Mouse (Mus musculus) megakaryocyte progenitor cell, adult 5-6 weeks (primary cell): ENCODE data around the gene Ttc39b. TPM values are rescaled to one million over a fixed set of nuclear protein-coding genes. Genes with fewer than 3 reads are reported as not detected.
A peak's percentile ranks its signal among the peaks of the same experiment; 100 is the strongest.

Experiments
- ATAC-seq: replicated peaks from 2 replicates; pipeline ENCODE4 v1.8.0; 2016; ENCODE audit warnings: mild to moderate bottlenecking, moderate TSS enrichment, inconsistent platforms; ENCODE audit not compliant: poor library complexity
- total RNA-seq, 2 experiments: library from RNA; stranded (forward) in 1 of 2; stranded (reverse) in 1 of 2; fragments of 157-497, 149-512 nt in 1 of 2; fragments of 200-1000 nt in 1 of 2; gene quantifications; 2 replicates each; pipeline versions ENCODE4 v1.2.3 to v1.2.4; 2015 to 2017

The Ttc39b gene
- total RNA-seq, 2 experiments from 2014 or later: 1.00 to 2.9 TPM

DNA sequence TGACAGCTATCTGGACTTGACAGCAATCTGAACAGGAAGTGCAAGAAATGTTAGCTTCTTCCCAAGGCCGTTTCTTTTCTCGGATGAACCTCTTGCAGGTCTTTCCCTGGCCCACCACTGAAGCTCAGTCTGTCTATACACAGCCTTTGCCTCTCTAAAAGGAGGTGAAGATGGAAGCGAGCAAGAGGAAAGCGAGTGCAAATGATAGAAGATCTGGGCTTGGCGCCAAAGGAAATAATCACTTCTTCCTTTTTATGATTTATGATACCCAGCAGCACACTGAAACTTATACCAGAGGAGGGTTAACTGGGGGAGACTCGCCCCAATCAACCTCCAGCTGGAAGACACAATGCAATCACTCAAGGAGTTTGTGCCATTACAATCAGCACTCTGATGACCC is 41.6 kb downstream of the Ttc39b start:
- ATAC-seq: peak; percentile 23

DNA sequence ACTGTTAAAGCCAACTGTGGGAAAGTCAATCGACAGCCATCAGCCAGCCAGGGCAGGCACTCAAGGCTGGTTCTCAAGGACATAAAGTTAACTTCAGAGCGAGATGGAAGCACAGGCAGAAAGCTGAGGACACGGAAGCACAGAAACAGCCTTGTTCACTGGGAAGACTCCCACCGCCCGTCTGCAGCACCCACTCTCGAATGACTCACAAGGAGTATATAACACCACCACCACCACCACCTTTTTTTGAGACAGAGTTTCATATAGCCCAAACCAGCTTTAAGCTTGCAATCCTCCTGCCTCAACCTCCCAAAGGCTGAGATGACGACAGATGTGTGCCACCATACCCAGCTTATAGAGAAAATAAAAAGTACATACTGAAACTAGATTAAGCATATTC is 44.8 kb downstream of the Ttc39b start:
- no peak for ATAC-seq

DNA sequence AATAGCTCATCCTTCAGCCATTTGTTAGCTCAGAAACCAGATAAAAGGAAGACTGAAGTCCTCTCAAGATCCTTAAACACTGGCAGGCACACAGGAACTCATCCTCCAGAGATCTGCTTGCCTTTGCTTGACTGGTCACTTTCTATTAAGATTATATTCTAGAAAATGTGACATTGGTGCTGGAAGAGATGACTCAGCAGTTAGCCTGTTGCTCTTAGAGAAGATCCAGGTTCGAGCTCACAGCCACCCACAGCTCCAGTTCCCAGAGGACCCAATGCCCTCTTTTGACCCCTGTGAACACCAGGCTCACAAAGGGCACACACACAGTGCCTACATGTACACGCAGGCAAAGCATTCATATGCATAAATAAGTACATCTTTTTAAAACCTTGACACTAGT is 49.8 kb downstream of the Ttc39b start:
- peak; percentile 2; the same call in 1 of the 2 replicates for ATAC-seq

DNA sequence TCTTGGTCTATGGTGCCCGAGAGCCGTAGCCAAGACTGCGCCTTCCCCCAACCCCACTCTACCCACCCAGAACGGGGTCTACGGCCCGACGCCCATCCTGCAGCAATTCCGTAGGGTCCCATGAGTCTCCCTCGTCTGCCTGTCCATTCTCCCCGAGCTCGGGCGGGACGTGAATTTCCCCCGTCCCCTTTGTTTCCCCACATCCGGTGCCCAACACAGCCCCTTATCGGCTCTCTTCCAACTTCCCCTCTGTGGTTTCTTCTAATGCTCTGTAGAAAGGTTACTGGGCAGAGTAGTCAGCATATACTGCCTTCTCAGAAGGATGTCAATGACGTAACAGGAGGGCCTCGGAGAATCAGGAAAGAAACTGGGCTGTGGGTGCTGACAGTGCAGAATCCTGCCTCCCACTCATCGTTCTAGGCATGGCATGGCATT is 50.4 kb downstream of the Ttc39b start:
- ATAC-seq: peak; percentile 88

GRCm38 (mm10) chr4:83272917-83273615 is 51.0 kb downstream of the Ttc39b start:
- ATAC-seq: 0 out of 2 replicates have a peak, but pooled peaks have one; percentile 6

DNA sequence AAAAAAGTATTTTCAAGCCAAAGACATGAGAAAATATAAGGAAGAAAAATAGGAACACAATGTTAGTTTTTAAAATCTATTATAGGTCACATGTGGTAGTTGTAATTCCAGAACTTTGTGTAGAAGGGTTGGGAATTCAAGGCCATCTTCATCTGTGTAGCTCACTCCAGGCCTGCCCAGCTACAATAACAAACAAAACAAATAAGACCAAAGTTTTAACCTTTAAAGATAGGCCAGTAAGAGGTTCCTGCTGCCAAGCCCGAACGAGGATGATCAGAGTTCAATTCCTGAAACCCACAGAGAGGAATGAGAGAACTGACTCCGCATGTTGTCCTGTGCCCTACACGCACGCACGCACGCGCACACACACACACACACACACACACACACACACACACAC is 53.6 kb downstream of the Ttc39b start:
- ATAC-seq: no peak

- ATAC-seq: peak; percentile 44
Observed at GRCm38 (mm10) chr4:83269614-83270013, 54.4 kb downstream of the Ttc39b start.

DNA sequence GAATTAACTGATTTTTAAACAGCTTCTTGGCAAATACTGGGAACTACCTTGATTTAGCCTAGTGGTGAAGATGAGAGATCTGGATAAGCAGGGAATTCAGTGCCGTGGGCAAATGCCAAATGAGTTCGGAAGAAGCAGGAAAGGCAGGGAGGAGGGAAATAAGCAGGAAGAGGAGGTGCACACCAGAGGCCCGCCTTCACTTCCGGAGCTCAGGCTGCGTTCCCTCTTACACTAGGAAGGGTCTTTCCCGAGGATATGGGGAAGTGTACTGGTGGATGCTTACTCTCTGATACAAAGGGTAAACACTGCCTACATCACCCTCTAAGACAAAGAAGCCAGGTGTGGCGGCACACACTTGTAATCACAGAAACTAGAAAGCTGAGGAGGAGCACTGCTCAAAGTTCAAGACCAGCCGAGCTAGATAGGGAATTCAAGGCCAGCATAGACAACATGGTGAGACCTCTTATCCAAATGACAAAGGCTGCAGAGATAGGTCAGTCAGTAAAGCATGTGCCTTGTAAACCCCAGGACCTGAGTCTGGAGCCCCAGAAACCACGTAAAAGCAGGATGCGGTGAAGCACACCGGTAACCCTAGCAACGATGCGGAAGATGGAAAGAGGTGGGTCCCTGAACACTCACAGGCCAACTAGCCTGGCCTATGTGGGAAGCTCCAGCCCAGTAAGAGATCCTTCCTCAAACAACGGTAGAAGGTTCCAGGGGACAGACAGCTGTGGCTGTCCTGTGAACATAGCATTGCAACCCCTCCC is 57.9 kb downstream of the Ttc39b start:
- ATAC-seq: peak; percentile 39

- no peak for ATAC-seq
Observed at GRCm38 (mm10) chr4:83264832-83265231, 59.2 kb downstream of the Ttc39b start.

DNA sequence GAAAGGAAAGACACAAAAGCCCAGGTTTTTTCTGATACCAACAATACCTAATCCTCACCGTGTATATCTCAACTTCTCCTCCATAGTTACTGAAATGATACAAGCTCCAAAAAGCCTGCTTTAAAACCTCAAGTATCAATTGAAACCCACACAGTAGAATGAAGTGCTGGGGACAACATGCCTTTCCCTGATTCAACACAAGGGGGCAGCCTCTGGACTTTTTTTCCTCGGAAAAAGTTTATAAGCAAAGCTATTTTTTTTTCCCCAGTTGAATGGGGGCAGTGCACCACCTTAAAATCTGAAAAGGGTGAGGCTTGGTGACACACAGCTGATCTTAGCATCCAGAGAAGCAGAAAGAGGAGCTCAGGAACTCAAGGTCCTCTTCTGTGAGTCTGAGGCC is 62.1 kb downstream of the Ttc39b start:
- peak; percentile 71 for ATAC-seq

- no peak for ATAC-seq
Observed at GRCm38 (mm10) chr4:83259690-83260089, 64.4 kb downstream of the Ttc39b start.

- no peak for ATAC-seq
Observed at GRCm38 (mm10) chr4:83258273-83258672, 65.8 kb downstream of the Ttc39b start.

- ATAC-seq: no peak
Observed at GRCm38 (mm10) chr4:83257279-83258260, 66.5 kb downstream of the Ttc39b start.

DNA sequence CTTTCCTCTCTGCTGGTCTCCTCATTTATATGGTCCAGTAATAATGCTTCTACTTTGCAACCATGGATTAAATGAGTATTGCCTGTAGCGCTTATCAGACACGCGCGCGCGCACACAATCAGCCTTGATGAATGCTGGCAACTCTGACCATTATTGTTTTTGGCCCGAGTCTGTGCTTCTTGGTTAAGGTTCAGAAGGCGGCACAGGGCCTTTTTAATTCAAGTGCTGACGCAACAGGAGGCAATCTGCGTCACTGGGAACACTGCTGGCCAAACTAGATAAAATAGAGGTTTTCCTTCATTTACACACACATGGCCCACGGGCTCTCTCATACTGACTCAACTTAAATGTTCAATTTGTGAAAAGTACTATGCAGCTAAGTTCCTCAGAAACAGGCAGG is 67.3 kb downstream of the Ttc39b start:
- no peak for ATAC-seq

DNA sequence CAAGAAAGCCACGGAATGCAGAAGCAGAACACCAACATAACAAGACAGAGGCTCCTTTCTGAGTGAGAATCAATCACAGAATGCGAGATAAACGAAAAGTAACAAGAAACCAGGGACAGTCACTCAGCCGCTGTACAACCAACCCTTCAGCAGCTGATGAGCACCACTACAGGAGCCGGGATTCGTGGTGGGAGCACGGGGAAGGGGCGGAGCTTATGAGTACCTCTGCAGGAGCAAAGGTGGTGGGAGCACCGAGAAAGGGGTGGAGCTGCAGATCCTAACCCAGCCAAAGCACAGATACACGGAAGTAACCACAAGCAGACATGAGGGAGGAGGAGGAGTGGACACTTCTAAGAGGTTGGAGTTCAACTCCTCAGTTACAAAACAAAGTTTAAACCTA is 69.1 kb downstream of the Ttc39b start:
- ATAC-seq: no peak

- ATAC-seq: no peak
Observed at GRCm38 (mm10) chr4:83253679-83254078, 70.4 kb downstream of the Ttc39b start.

DNA sequence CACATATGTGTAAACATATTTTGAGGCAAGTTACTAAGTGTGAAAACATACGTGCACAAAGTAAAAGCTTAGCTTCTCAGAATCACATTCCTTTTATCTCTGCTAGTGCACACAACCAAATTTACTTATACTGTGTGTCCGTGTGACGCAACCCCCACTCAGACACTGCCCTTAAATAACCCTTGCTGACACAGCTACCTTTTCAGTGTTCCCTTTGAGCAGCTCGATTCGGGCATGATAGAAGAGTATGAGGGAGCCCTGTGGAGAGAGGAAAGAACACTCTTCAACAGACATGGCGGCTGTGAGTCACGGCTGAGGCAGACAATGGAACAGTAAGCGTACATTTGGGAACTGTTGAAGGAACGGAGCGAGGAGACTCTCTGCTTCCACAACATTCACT is 80.3 kb downstream of the Ttc39b start:
- no peak for ATAC-seq

GRCm38 (mm10) chr4:83241630-83242029 is 82.4 kb downstream of the Ttc39b start:
- ATAC-seq: no peak

GRCm38 (mm10) chr4:83237656-83238055 is 86.4 kb downstream of the Ttc39b start:
- ATAC-seq: no peak

DNA sequence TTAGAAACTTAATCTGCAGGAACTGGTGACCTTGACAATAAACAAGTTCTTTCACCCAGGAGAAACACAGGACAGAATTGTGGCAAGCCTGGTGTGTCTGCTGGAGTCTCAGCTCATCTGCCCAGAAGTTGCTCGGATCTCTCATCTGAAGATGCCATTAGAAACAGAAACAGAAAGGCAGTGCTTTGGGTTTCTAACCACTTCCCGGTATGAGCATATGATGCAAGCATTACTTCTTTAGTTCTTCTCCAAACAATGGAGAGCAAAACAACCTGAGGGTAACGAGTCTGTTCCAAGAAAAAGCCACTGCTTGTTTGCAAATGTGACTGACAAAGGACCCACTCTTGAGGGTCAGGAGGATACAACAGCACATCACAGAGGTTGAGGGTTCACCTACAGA is 88.8 kb downstream of the Ttc39b start:
- peak; percentile 43 for ATAC-seq

DNA sequence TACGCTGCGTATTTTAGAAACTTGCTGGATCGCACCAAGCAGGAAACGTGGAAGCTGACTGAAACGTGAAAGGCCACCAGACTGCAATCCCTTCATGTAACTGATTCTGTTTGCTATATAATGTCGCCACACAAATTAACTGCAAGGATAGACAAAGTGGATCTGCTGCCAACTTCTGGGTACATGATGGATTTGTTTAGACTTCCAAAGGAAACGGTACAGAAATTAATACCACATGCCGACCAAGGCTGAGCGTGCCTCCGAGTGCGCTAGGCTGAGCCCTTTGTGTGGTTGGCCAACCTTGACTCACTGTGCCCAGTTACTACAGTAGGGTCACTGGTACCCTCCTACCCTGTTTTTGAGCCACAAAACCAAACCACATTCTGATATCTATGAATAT is 89.3 kb downstream of the Ttc39b start:
- ATAC-seq: no peak
